Mouse (Mus musculus): ENCODE results near the gene Abhd2. TPM values are rescaled to one million over a fixed set of nuclear protein-coding genes. Genes with fewer than 3 reads are reported as not detected.

Gene Abhd2
- polyA plus RNA-seq, 1 experiment from 2014 or later, result 6.8 TPM

- peaks cover 33% of the 10 kb centered on the region for H3K36me3 ChIP-seq
- no peak for DNase-seq (ENCODE audit: low spot score)
- H3K4me3 ChIP-seq, result no peak overlapping the region
- no peak overlapping the region for H3K27ac ChIP-seq (replicated peaks)
- H3K27me3 ChIP-seq (ENCODE audit: low read depth, poor library complexity, severe bottlenecking), result peaks cover 33% of the 10 kb centered on the region; the same call in 1 of the 2 replicates
- 92% methylated on average over 2 of the region's 2 CpGs for WGBS
- no peaks in the 10 kb centered on the region for H3K9me3 ChIP-seq (replicated peaks)
- peaks cover 39% of the 10 kb centered on the region for H3K4me1 ChIP-seq
Measured at GRCm38 (mm10) chr7:79302586-79302985, 29.6 kb downstream of the Abhd2 start.

DNA sequence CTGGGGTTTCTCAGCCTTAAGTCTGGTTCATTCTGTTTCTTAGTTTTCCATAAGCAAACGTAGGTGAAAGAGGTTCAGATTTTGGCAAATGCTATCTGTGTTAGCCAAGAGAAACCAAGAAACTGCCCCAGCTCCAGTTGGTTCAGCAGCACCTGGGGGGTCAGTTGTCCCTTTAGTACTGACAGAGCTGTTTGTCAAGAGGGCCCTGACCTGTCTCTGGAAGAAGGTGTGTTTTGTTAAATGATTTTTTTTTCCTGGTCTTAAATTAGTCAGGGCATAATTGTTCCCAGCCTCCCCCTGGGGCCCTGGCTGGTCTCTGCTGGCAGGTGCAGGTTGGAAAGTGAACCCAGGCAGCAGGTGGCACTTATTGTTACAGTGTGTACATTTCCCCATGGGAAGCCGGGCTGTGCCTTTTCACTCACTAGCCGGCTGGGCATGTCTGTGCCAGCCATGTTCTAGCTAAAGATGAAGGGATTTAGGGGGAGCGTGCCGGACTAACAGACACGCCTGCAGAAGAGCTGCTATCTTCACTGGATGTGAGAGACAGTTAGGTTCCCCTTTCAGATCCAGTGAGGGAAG is 30.3 kb downstream of the Abhd2 start:
- Histone ChIP-seq H3K27me3 (ENCODE audit: low read depth, poor library complexity, severe bottlenecking) (peaks cover 30% of the 10 kb centered on the region; the same call in 1 of the 2 replicates), H3K4me1 (peaks cover 40% of the 10 kb centered on the region), H3K9me3 (replicated peaks) (no peaks in the 10 kb centered on the region), H3K27ac (replicated peaks) (no peak overlapping the region), H3K4me3 (no peak overlapping the region), H3K36me3 (peaks cover 26% of the 10 kb centered on the region)
- WGBS, result 85% methylated on average over 6 of the region's 6 CpGs
- DNase-seq (ENCODE audit: low spot score), result no peak

- no peak for DNase-seq (ENCODE audit: low spot score)
- no peak overlapping the region for H3K4me3 ChIP-seq
- H3K4me1 ChIP-seq, result peaks cover 60% of the 10 kb centered on the region
- peaks cover 26% of the 10 kb centered on the region; the same call in 1 of the 2 replicates for H3K27me3 ChIP-seq (ENCODE audit: low read depth, poor library complexity, severe bottlenecking)
- peak overlapping the region; percentile 75 for H3K27ac ChIP-seq (replicated peaks)
- peaks cover 11% of the 10 kb centered on the region; the same call in 1 of the 2 replicates for H3K36me3 ChIP-seq
- WGBS, result 90% methylated on average over 8 of the region's 8 CpGs
- no peaks in the 10 kb centered on the region for H3K9me3 ChIP-seq (replicated peaks)
Measured at GRCm38 (mm10) chr7:79308455-79309030, 35.5 kb downstream of the Abhd2 start.

- H3K36me3 ChIP-seq, result peaks cover 4% of the 10 kb centered on the region; the same call in 1 of the 2 replicates
- WGBS, result 57% methylated on average over 19 of the region's 19 CpGs
- H3K4me1 ChIP-seq, result peaks cover 69% of the 10 kb centered on the region
- H3K4me3 ChIP-seq, result no peak overlapping the region
- no peaks in the 10 kb centered on the region for H3K9me3 ChIP-seq (replicated peaks)
- peak overlapping the region; percentile 75 for H3K27ac ChIP-seq (replicated peaks)
- no peak for DNase-seq (ENCODE audit: low spot score)
- H3K27me3 ChIP-seq (ENCODE audit: low read depth, poor library complexity, severe bottlenecking), result peaks cover 20% of the 10 kb centered on the region; the same call in 1 of the 2 replicates
Measured at GRCm38 (mm10) chr7:79309247-79310190, 36.5 kb downstream of the Abhd2 start.

- DNase-seq (ENCODE audit: low spot score), result no peak
- H3K27me3 ChIP-seq (ENCODE audit: low read depth, poor library complexity, severe bottlenecking), result peaks cover 20% of the 10 kb centered on the region; the same call in 1 of the 2 replicates
- 46% methylated on average over 1 of the region's 1 CpGs for WGBS
- H3K9me3 ChIP-seq (replicated peaks), result no peaks in the 10 kb centered on the region
- peak overlapping the region; percentile 75 for H3K27ac ChIP-seq (replicated peaks)
- no peak overlapping the region for H3K4me3 ChIP-seq
- peaks cover 72% of the 10 kb centered on the region for H3K4me1 ChIP-seq
- H3K36me3 ChIP-seq, result no peaks in the 10 kb centered on the region
Measured at GRCm38 (mm10) chr7:79310191-79310555, 37.2 kb downstream of the Abhd2 start.

GRCm38 (mm10) chr7:79311420-79311988 is 38.5 kb downstream of the Abhd2 start:
- Histone ChIP-seq H3K27me3 (ENCODE audit: low read depth, poor library complexity, severe bottlenecking) (peaks cover 15% of the 10 kb centered on the region; the same call in 1 of the 2 replicates), H3K9me3 (replicated peaks) (no peaks in the 10 kb centered on the region), H3K4me3 (no peak overlapping the region), H3K36me3 (no peaks in the 10 kb centered on the region), H3K4me1 (peaks cover 79% of the 10 kb centered on the region), H3K27ac (replicated peaks) (no peak overlapping the region; the same call in 1 of the 2 replicates)
- DNase-seq (ENCODE audit: low spot score), result no peak
- WGBS, result 94% methylated on average over 5 of the region's 5 CpGs

DNA sequence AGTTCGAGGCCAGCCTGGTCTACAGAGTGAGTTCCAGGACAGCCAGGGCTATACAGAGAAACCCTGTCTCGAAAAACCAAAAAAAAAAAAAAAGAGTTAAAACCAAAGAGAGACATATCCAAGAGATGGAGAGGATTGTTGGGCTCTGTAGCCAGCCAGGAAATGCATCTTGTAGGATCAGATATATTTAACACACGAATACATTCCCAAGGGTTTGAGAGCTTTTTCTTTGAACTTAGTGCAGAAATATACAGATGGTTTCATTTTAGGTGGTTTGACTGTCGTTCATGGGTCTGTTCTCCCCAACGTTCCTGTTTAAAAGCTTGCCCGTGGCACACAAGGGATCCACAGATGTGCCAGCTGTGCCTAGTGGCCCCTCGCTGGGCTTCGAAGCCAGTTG is 39.2 kb downstream of the Abhd2 start:
- Histone ChIP-seq H3K4me3 (no peak overlapping the region), H3K27ac (replicated peaks) (peak overlapping the region; percentile 49; the same call in 1 of the 2 replicates), H3K4me1 (peaks cover 86% of the 10 kb centered on the region), H3K36me3 (no peaks in the 10 kb centered on the region), H3K9me3 (replicated peaks) (no peaks in the 10 kb centered on the region), H3K27me3 (ENCODE audit: low read depth, poor library complexity, severe bottlenecking) (peaks cover 8% of the 10 kb centered on the region; the same call in 1 of the 2 replicates)
- no peak for DNase-seq (ENCODE audit: low spot score)
- 83% methylated on average over 8 of the region's 8 CpGs for WGBS

DNA sequence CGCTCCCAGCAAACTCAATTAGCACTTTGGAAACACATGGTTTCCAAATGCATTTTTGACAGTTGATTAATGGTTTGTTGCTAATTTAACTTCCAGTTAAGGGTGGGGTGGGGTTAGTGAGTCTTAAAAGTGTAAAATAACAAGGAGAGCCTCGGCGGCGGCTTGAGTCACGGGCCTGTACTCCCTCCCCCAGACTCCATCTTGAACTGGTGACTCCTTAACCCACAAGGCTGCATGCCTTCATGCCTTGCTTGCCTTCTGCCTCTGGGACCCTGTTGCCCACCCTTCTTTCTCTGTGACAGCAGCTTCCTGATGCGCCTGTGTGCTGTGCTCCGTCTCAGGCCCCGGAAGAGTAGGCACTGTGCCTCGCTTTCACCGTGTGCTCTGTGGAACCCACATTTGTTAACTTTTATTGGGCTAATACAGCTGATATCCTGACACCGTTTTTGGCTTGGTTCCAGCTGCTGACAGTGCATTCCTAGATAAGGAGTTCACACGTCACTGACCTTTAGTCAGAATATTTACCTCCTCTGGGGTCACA is 40.6 kb downstream of the Abhd2 start:
- Histone ChIP-seq H3K4me3 (no peak overlapping the region), H3K27ac (replicated peaks) (no peak overlapping the region), H3K4me1 (peaks cover 94% of the 10 kb centered on the region), H3K27me3 (ENCODE audit: low read depth, poor library complexity, severe bottlenecking) (no peaks in the 10 kb centered on the region), H3K36me3 (no peaks in the 10 kb centered on the region), H3K9me3 (replicated peaks) (no peaks in the 10 kb centered on the region)
- DNase-seq (ENCODE audit: low spot score), result no peak
- 83% methylated on average over 12 of the region's 12 CpGs for WGBS

DNA sequence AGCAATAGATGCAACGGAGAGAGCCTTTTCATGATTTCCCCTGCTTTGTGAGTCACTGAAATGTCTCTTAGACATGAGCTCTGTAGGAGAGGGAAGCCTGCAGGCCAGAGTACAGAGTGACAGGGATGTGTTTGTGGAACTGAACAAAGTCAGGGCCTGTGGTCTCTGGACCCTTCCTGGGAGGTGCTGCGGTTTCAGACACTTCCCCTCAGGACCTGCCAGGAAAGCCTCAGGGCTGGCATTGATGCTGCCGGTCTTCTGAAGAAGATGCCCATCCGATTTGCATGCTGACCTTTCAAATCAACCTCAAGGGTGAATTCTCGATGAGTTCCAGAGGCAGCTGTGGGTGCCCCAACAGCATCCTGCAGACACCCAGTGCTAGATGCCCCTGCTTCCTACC is 41.5 kb downstream of the Abhd2 start:
- Histone ChIP-seq H3K4me3 (no peak overlapping the region), H3K36me3 (no peaks in the 10 kb centered on the region), H3K9me3 (replicated peaks) (no peaks in the 10 kb centered on the region), H3K27ac (replicated peaks) (peak overlapping the region; percentile 69; the same call in 1 of the 2 replicates), H3K4me1 (peaks cover 85% of the 10 kb centered on the region), H3K27me3 (ENCODE audit: low read depth, poor library complexity, severe bottlenecking) (no peaks in the 10 kb centered on the region)
- DNase-seq (ENCODE audit: low spot score), result no peak
- WGBS, result 79% methylated on average over 5 of the region's 5 CpGs

GRCm38 (mm10) chr7:79315149-79315548 is 42.1 kb downstream of the Abhd2 start:
- Histone ChIP-seq H3K4me1 (peaks cover 78% of the 10 kb centered on the region), H3K36me3 (no peaks in the 10 kb centered on the region), H3K27ac (replicated peaks) (peak overlapping the region; percentile 69), H3K27me3 (ENCODE audit: low read depth, poor library complexity, severe bottlenecking) (no peaks in the 10 kb centered on the region), H3K9me3 (replicated peaks) (no peaks in the 10 kb centered on the region), H3K4me3 (no peak overlapping the region; the same call in 1 of the 2 replicates)
- 70% methylated on average over 8 of the region's 8 CpGs for WGBS
- no peak for DNase-seq (ENCODE audit: low spot score)

DNA sequence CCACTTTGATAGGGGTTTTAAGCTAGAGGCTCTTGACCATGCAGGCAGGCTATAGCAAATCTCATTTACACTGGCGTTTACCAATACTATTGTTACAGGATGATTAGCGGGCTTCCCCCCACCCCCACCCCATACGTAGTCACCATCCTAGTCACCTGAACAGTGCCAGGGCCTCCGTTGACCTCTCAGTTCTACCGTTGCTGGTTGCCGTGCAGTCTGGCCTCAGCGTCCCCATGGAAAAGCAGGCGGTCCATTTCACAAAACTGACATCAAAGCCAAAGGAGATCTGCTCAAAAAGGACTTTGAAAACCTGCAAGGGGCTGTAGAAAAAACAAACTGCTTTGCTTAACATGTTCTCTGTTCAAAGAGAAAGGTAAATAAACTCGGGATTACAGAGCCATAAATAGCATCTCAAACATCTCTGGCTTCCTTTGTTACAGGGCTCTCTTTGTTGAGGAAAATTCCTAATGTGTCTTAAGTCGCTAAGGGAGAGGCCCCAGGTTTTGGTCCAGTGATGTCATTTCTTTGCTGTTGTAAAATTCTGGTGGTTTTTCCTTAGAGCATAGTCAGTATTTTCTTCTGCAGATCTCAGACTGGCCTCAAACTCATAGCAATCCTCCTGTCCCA is 43.2 kb downstream of the Abhd2 start:
- DNase-seq (ENCODE audit: low spot score), result no peak
- Histone ChIP-seq H3K27ac (replicated peaks) (peak overlapping the region; percentile 69), H3K27me3 (ENCODE audit: low read depth, poor library complexity, severe bottlenecking) (no peaks in the 10 kb centered on the region), H3K4me1 (peaks cover 69% of the 10 kb centered on the region), H3K36me3 (no peaks in the 10 kb centered on the region), H3K4me3 (0 out of 2 replicates have a peak overlapping the region, but pooled peaks have one; percentile 7), H3K9me3 (replicated peaks) (no peaks in the 10 kb centered on the region)
- WGBS, result 20% methylated on average over 10 of the region's 10 CpGs

- Histone ChIP-seq H3K27ac (replicated peaks) (no peak overlapping the region), H3K36me3 (no peaks in the 10 kb centered on the region), H3K4me1 (peaks cover 59% of the 10 kb centered on the region), H3K27me3 (ENCODE audit: low read depth, poor library complexity, severe bottlenecking) (no peaks in the 10 kb centered on the region), H3K4me3 (no peak overlapping the region), H3K9me3 (replicated peaks) (no peaks in the 10 kb centered on the region)
- 82% methylated on average over 7 of the region's 7 CpGs for WGBS
- no peak for DNase-seq (ENCODE audit: low spot score)
Measured at GRCm38 (mm10) chr7:79317576-79317975, 44.6 kb downstream of the Abhd2 start.

Measured in midbrain, embryonic 10.5 days (tissue).